Mouse (Mus musculus): ENCODE results near the gene Mphosph9. TPM values are rescaled to one million over a fixed set of nuclear protein-coding genes. Genes with fewer than 3 reads are reported as not detected.

The Mphosph9 gene
- total RNA-seq, 2 experiments from 2014 or later: 18.3 to 25.2 TPM

- no peak for ATAC-seq (replicated peaks; ENCODE audit: poor library complexity)
Observed at GRCm38 (mm10) chr5:124270226-124270625, 57.5 kb downstream of the Mphosph9 start.

- no peak for ATAC-seq (replicated peaks; ENCODE audit: poor library complexity)
Observed at GRCm38 (mm10) chr5:124269661-124270060, 58.1 kb downstream of the Mphosph9 start.

- peak; percentile 46; the same call in 1 of the 2 replicates for ATAC-seq (replicated peaks; ENCODE audit: poor library complexity)
Observed at GRCm38 (mm10) chr5:124267652-124268051, 60.1 kb downstream of the Mphosph9 start.

GRCm38 (mm10) chr5:124266821-124267220 is 61.0 kb downstream of the Mphosph9 start:
- ATAC-seq (replicated peaks; ENCODE audit: poor library complexity): peak; percentile 76

GRCm38 (mm10) chr5:124263246-124263645 is 64.5 kb downstream of the Mphosph9 start:
- ATAC-seq (replicated peaks; ENCODE audit: poor library complexity): no peak

- no peak for ATAC-seq (replicated peaks; ENCODE audit: poor library complexity)
Observed at GRCm38 (mm10) chr5:124262090-124262489, 65.7 kb downstream of the Mphosph9 start.

GRCm38 (mm10) chr5:124259133-124259532 is 68.6 kb downstream of the Mphosph9 start:
- ATAC-seq (replicated peaks; ENCODE audit: poor library complexity): peak; percentile 42

GRCm38 (mm10) chr5:124258026-124258425 is 69.7 kb downstream of the Mphosph9 start:
- no peak for ATAC-seq (replicated peaks; ENCODE audit: poor library complexity)

- ATAC-seq (replicated peaks; ENCODE audit: poor library complexity): no peak
Observed at GRCm38 (mm10) chr5:124255141-124255540, 72.6 kb downstream of the Mphosph9 start.

GRCm38 (mm10) chr5:124253555-124253954 is 74.2 kb downstream of the Mphosph9 start:
- no peak for ATAC-seq (replicated peaks; ENCODE audit: poor library complexity)

GRCm38 (mm10) chr5:124252580-124253320 is 75.0 kb downstream of the Mphosph9 start:
- ATAC-seq (replicated peaks; ENCODE audit: poor library complexity): no peak

GRCm38 (mm10) chr5:124251070-124251469 is 76.7 kb downstream of the Mphosph9 start:
- ATAC-seq (replicated peaks; ENCODE audit: poor library complexity): no peak

- peak; percentile 32 for ATAC-seq (replicated peaks; ENCODE audit: poor library complexity)
Observed at GRCm38 (mm10) chr5:124249614-124250591, 77.9 kb downstream of the Mphosph9 start, which contains the start of gene Pitpnm2. Pitpnm2 (minus strand) TSS chr5:124249760.

GRCm38 (mm10) chr5:124248845-124249613 is 78.7 kb downstream of the Mphosph9 start:
- ATAC-seq (replicated peaks; ENCODE audit: poor library complexity): peak; percentile 40

GRCm38 (mm10) chr5:124247986-124248626 is 79.7 kb downstream of the Mphosph9 start:
- ATAC-seq (replicated peaks; ENCODE audit: poor library complexity): peak; percentile 53

GRCm38 (mm10) chr5:124247296-124247695 is 80.5 kb downstream of the Mphosph9 start:
- no peak for ATAC-seq (replicated peaks; ENCODE audit: poor library complexity)

- no peak for ATAC-seq (replicated peaks; ENCODE audit: poor library complexity)
Observed at GRCm38 (mm10) chr5:124244885-124245284, 82.9 kb downstream of the Mphosph9 start.

GRCm38 (mm10) chr5:124244449-124244848 is 83.3 kb downstream of the Mphosph9 start:
- ATAC-seq (replicated peaks; ENCODE audit: poor library complexity): no peak

GRCm38 (mm10) chr5:124243236-124243901 is 84.4 kb downstream of the Mphosph9 start:
- ATAC-seq (replicated peaks; ENCODE audit: poor library complexity): no peak

All from megakaryocyte progenitor cell, adult 5-6 weeks (primary cell).